Mouse (Mus musculus) heart, embryonic 11.5 days (tissue): ENCODE results near the gene Dhrs3. TPM values are rescaled to one million over a fixed set of nuclear protein-coding genes. Genes with fewer than 3 reads are reported as not detected.

Experiments used
- ATAC-seq: fragments of 200-750 bp; cut with Nextera tagmentation; replicated peaks from 2 replicates; pipeline ENCODE4 v1.8.0; 2017; ENCODE audit warnings: moderate library complexity; ENCODE audit not compliant: insufficient number of reproducible peaks, low FRiP score, low TSS enrichment
- H3K27ac ChIP-seq: fragments of 300-500 bp; sonication (generic); 2 replicates; pipeline ENCODE4 v1.5.1; 2014; ENCODE audit warnings: mild to moderate bottlenecking, low read depth, low read length
- H3K27me3 ChIP-seq: fragments of 300-500 bp; sonication (generic); 2 replicates; pipeline ENCODE4 v1.6.1; 2014; ENCODE audit warnings: mild to moderate bottlenecking, low read length, mixed read lengths; ENCODE audit not compliant: control insufficient read depth, insufficient read depth
- H3K36me3 ChIP-seq: fragments of 300-500 bp; sonication (generic); 2 replicates; pipeline ENCODE4 v1.6.1; 2014; ENCODE audit warnings: mild to moderate bottlenecking, low read length, moderate library complexity, mixed read lengths; ENCODE audit not compliant: control insufficient read depth, insufficient read depth
- H3K4me1 ChIP-seq: fragments of 300-500 bp; sonication (generic); 2 replicates; pipeline ENCODE4 v1.6.1; 2014; ENCODE audit warnings: low read length; ENCODE audit not compliant: control insufficient read depth, insufficient read depth
- H3K4me2 ChIP-seq: fragments of 300-500 bp; sonication (generic); 2 replicates; pipeline ENCODE4 v1.6.1; 2014; ENCODE audit warnings: mild to moderate bottlenecking, moderate library complexity
- H3K4me3 ChIP-seq: fragments of 300-500 bp; sonication (generic); 2 replicates; pipeline ENCODE4 v1.5.1; 2014; ENCODE audit warnings: low read depth, low read length
- H3K9ac ChIP-seq: fragments of 300-500 bp; sonication (generic); 2 replicates; pipeline ENCODE4 v1.6.1; 2014; ENCODE audit warnings: mild to moderate bottlenecking, low read depth, low read length, moderate library complexity
- H3K9me3 ChIP-seq: fragments of 300-500 bp; sonication (generic); replicated peaks from 2 replicates; pipeline ENCODE4 v1.6.1; 2016; ENCODE audit warnings: low read length; ENCODE audit not compliant: control insufficient read depth
- WGBS: fragments of 180-500 bp; shearing (Covaris S2); extraction: QIAGEN DNeasy Blood & Tissue Kit; methylation state at CpG from one replicate; pipeline ENCODE4 v1.1.7; 2014; ENCODE audit not compliant: insufficient replicate concordance; 5-methylcytosine and 5-hydroxymethylcytosine counted together
- polyA plus RNA-seq: library from polyadenylated mRNA; unstranded; fragments of >200 nt; fragmentation: Nextera tagmentation; extraction: Ambion mirVana; gene quantifications from 2 replicates; pipeline ENCODE4 v1.2.1, GENCODE M21; 2014

Dhrs3 gene
- polyA plus RNA-seq, 1 experiment from 2014 or later: 17.4 TPM

- Histone ChIP-seq H3K4me2 (peak overlapping the region; percentile 73), H3K27me3 (peaks cover 17% of the 10 kb centered on the region; the same call in 1 of the 2 replicates), H3K4me1 (peaks cover 21% of the 10 kb centered on the region), H3K27ac (no peak overlapping the region), H3K36me3 (no peaks in the 10 kb centered on the region), H3K4me3 (peak overlapping the region; percentile 42), H3K9me3 (no peaks in the 10 kb centered on the region), H3K9ac (peak overlapping the region; percentile 46)
- ATAC-seq: no peak
- under 1% methylated on average over 41 of the region's 44 CpGs for WGBS
Observed at GRCm38 (mm10) chr4:144893561-144894486, 1.2 kb downstream of the Dhrs3 start.

DNA sequence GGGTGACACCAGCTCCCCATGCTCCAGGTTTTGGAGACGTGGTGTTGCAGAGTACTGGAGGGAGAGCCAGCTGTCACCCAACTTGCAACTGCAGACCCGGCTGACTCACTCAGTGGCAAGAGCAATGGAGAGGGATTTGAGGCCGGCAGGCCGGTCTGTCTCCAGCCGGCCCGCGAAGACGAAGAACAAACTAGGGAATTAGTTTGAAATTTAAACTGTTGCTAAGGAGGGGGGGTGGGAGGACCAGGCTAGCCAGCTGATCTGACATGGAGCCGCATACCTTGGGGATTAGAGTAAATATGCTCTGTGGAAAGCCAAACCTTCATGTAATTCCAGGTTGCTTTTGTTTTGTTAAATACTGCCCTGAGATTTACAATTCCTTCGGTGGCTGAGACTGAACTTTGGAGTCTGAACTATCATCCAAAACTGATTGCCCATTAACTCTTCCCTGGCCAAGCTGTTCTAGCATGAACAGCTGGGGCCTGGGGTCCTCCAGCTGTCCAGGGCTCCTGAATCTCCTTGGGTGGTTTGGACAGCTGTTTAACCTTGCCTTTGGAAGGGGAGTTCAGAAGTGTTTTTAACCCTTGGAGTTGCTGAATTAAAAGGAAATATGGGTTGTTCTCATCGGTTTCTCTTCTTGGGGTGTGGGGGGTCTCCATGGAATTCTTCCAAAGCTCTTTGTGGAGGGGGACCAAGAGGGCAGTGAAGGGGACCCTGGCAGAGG, 2.0 kb downstream of the Dhrs3 start:
- peak overlapping the region; percentile 73 for H3K4me2 ChIP-seq
- H3K9ac ChIP-seq: peak overlapping the region; percentile 46
- H3K27me3 ChIP-seq: peaks cover 19% of the 10 kb centered on the region; the same call in 1 of the 2 replicates
- no peak for ATAC-seq
- no peaks in the 10 kb centered on the region for H3K9me3 ChIP-seq
- no peak overlapping the region for H3K27ac ChIP-seq
- 4% methylated on average over 11 of the region's 11 CpGs for WGBS
- H3K4me3 ChIP-seq: peak overlapping the region; percentile 42
- H3K36me3 ChIP-seq: no peaks in the 10 kb centered on the region
- peaks cover 21% of the 10 kb centered on the region for H3K4me1 ChIP-seq

DNA sequence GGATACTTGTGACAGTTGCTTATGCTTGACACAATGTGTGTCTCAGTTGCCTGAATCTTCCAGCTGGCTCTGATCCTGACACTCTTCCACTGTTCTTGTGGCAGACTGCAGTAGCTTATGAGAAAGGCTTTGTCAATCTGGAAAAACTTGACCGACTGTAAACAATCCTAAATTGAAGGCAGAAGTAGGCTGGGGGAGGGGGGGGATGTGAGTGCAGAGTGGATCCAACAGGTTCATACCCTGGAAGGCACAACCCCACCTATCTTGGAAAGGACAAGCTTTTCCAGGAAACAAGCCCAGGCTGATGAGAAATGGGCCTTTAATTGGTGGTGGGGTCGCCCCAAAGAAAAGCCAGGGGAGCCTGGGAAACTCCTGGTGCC, 2.6 kb downstream of the Dhrs3 start:
- peaks cover 21% of the 10 kb centered on the region for H3K4me1 ChIP-seq
- H3K4me2 ChIP-seq: peak overlapping the region; percentile 73
- H3K36me3 ChIP-seq: no peaks in the 10 kb centered on the region
- no peak for ATAC-seq
- peak overlapping the region; percentile 42; the same call in 1 of the 2 replicates for H3K4me3 ChIP-seq
- no peak overlapping the region for H3K9ac ChIP-seq
- H3K27ac ChIP-seq: no peak overlapping the region
- H3K27me3 ChIP-seq: peaks cover 20% of the 10 kb centered on the region; the same call in 1 of the 2 replicates
- H3K9me3 ChIP-seq: no peaks in the 10 kb centered on the region
- WGBS: 44% methylated on average over 2 of the region's 2 CpGs

DNA sequence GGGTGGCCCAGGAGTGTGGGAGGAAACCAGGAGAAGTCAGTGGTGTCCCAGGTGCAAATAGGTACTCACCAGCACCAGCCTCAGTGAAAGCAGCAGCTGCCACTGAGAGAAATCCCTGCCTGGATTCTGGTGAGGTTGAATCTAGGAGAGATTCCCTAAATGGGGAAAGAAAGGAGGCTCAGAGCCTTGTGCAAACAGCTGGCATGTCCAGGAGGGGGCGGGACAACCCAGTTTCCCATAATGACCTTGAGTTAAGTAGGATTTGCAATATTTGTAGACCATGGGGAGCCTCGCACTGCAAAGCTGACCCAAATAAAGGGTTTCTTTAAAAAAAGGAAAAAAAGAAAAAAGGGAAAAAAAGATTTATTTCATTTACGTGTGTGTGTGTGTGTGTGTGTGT, 3.7 kb downstream of the Dhrs3 start:
- H3K27me3 ChIP-seq: peaks cover 25% of the 10 kb centered on the region; the same call in 1 of the 2 replicates
- no peaks in the 10 kb centered on the region for H3K9me3 ChIP-seq
- H3K4me1 ChIP-seq: peaks cover 21% of the 10 kb centered on the region
- H3K27ac ChIP-seq: no peak overlapping the region
- H3K36me3 ChIP-seq: no peaks in the 10 kb centered on the region
- no peak overlapping the region; the same call in 1 of the 2 replicates for H3K4me2 ChIP-seq
- WGBS: 63% methylated on average over 3 of the region's 3 CpGs
- H3K9ac ChIP-seq: 0 out of 2 replicates have a peak overlapping the region, but pooled peaks have one; percentile 22
- no peak overlapping the region for H3K4me3 ChIP-seq
- ATAC-seq: no peak

DNA sequence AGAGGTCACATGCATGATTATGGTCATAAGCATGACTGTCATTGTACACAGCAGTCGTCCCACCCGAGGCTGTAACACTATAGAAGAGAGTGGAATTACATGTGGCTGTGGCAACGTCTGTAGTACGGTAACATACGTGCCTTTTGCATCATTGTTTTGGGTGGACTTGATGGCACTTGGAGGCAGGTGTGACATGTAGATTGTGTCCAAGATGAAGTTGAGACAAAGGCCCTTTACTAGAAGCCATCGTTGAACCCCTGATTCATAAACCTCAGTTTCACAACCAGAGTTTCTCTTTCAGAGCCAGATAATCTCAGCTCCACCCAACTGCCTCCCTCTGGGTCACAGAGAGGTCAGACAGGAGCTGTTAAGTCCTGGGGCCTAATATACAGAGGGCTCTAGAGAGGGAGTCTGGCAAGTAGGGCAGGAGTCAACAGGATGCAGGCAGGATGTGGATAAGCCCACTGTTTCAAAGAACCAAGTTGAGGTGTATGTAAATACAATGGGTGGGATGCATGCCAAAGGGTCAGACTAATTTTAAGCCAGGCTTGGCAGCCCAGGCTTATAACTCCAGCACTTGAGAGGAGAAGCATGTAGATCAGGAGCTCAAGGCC, 5.5 kb downstream of the Dhrs3 start:
- Histone ChIP-seq H3K36me3 (no peaks in the 10 kb centered on the region), H3K27ac (no peak overlapping the region), H3K4me1 (peaks cover 21% of the 10 kb centered on the region), H3K9ac (no peak overlapping the region), H3K9me3 (no peaks in the 10 kb centered on the region), H3K4me3 (no peak overlapping the region), H3K4me2 (no peak overlapping the region), H3K27me3 (peaks cover 33% of the 10 kb centered on the region)
- 53% methylated on average over 6 of the region's 6 CpGs for WGBS
- 0 out of 2 replicates have a peak, but pooled peaks have one; percentile 40 for ATAC-seq

DNA sequence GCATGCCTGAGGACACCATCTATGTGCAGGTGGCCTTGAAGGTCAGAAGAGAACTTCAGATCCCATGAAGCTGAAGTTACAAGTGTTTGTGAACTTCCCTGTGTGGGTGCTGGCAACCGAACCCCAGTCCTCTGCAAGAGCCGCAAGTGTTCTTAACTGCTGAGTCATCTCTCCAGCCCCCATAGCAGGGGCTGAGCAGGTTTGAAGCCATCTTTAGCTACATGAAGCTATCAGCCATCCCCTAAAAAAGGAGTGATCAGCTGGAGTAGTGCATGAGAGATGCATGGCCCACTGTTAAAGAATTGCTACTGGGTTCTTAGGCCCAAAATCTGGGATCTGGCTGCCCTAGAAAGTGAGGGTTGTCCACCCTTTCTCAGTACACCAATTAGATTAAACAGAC, 6.1 kb downstream of the Dhrs3 start:
- no peaks in the 10 kb centered on the region for H3K36me3 ChIP-seq
- peaks cover 19% of the 10 kb centered on the region for H3K4me1 ChIP-seq
- H3K4me3 ChIP-seq: no peak overlapping the region
- H3K9ac ChIP-seq: no peak overlapping the region
- no peak overlapping the region for H3K4me2 ChIP-seq
- ATAC-seq: no peak
- no peaks in the 10 kb centered on the region for H3K9me3 ChIP-seq
- peaks cover 32% of the 10 kb centered on the region for H3K27me3 ChIP-seq
- H3K27ac ChIP-seq: no peak overlapping the region
- WGBS: 96% methylated on average over 2 of the region's 2 CpGs

- no peak overlapping the region for H3K9ac ChIP-seq
- H3K4me1 ChIP-seq: peaks cover 16% of the 10 kb centered on the region
- no peak for ATAC-seq
- no peaks in the 10 kb centered on the region for H3K36me3 ChIP-seq
- WGBS: 68% methylated on average over 5 of the region's 5 CpGs
- no peak overlapping the region for H3K4me3 ChIP-seq
- H3K27ac ChIP-seq: no peak overlapping the region
- H3K9me3 ChIP-seq: no peaks in the 10 kb centered on the region
- H3K4me2 ChIP-seq: no peak overlapping the region
- peaks cover 30% of the 10 kb centered on the region for H3K27me3 ChIP-seq
Observed at GRCm38 (mm10) chr4:144901561-144902111, 9.0 kb downstream of the Dhrs3 start.

DNA sequence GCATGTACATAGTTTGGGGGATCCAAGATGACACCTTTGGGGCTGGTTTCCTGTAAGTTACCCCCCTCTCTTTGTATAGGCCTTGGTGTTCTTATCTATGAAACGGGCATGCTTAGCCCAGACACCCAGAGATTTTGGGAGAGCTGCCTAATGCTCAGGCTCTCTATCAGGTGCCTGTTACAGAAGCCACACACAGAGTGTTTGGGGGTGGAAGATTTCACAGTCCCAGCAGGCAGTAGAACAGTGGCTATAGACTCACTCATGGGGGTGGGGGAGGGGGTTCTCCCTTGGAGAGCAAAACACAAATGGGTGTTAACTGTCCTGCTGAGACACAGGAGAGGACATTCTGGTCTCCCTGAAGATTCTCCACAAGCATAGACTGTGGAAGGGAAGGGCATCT, 10.5 kb downstream of the Dhrs3 start:
- Histone ChIP-seq H3K4me2 (no peak overlapping the region), H3K4me3 (no peak overlapping the region), H3K4me1 (peaks cover 23% of the 10 kb centered on the region), H3K27ac (no peak overlapping the region), H3K27me3 (peaks cover 32% of the 10 kb centered on the region), H3K9ac (no peak overlapping the region), H3K9me3 (no peaks in the 10 kb centered on the region), H3K36me3 (no peaks in the 10 kb centered on the region)
- WGBS: 65% methylated on average over 1 of the region's 1 CpGs
- ATAC-seq: no peak
